Mouse (Mus musculus) heart, postnatal 10 days (tissue): Measurements from ENCODE around the gene Pgp. TPM values are rescaled to one million over a fixed set of nuclear protein-coding genes. Genes with fewer than 3 reads are reported as not detected.
A peak's percentile ranks its signal among the peaks of the same experiment; 100 is the strongest.
"Not testable (repeated sequence)": the region's sequence is repeated elsewhere in the genome, so short reads cannot be mapped to it uniquely, and the experiment has no call there.

Experiments
- DNase-seq, 2 experiments: peaks; one replicate each; pipeline ENCODE4 v3.0.0; 2021
- intact Hi-C: fragments of 180-260 bp; cut with DNase I; formaldehyde crosslinking; loops from one replicate; pipeline ENCODE4 v1.15.1; 2025
- total RNA-seq, 2 experiments: library from RNA; stranded (reverse); gene quantifications; 2 replicates each; pipeline ENCODE4 v1.2.3; 2021

Pgp gene
- total RNA-seq: 10 to 100 TPM; 38.5 to 39.9 TPM

GRCm38 (mm10) chr17:24469910-24470602 is at the start of gene Pgp, which contains the start of gene E4f1:
TSS of gene Pgp (plus strand) at chr17:24470392.
TSS of gene E4f1 (minus strand) at chr17:24470313.
- intact Hi-C loops: no loop called here
- peak; percentile 99 for DNase-seq

GRCm38 (mm10) chr17:24423114-24423513 is 47.1 kb upstream of the Pgp start:
- intact Hi-C loops: no loop called here
- DNase-seq: no peak

- DNase-seq: no peak
- intact Hi-C loops: no loop called here
These were observed 45.7 kb upstream of the Pgp start for GRCm38 (mm10) chr17:24424489-24424888.

- intact Hi-C loops: not testable (repeated sequence)
These were observed 44.9 kb upstream of the Pgp start for GRCm38 (mm10) chr17:24425326-24425725.

GRCm38 (mm10) chr17:24425905-24426304 is 44.3 kb upstream of the Pgp start:
- no peak for DNase-seq
- intact Hi-C loops: no loop called here

More at GRCm38 (mm10) chr17:24425326-24425725, 44.9 kb upstream of the Pgp start:
- DNase-seq: not testable (repeated sequence)

- intact Hi-C loops: no loop called here
- DNase-seq: peak; percentile 96 to 97
These were observed 43.6 kb upstream of the Pgp start, which contains the start of gene Eci1 for GRCm38 (mm10) chr17:24426471-24427169. TSS of gene Eci1 (plus strand) at chr17:24426641.

GRCm38 (mm10) chr17:24427170-24427557 is 43.0 kb upstream of the Pgp start:
- DNase-seq: peak; percentile 39 to 48
- intact Hi-C loops: no loop called here

- peak; percentile 75 to 81 for DNase-seq
- intact Hi-C loops: no loop called here
These were observed 40.8 kb upstream of the Pgp start for GRCm38 (mm10) chr17:24429201-24429983.

- DNase-seq: peak; percentile 49 to 69
These were observed 33.2 kb upstream of the Pgp start for GRCm38 (mm10) chr17:24437016-24437415.

GRCm38 (mm10) chr17:24440377-24440776 is 29.8 kb upstream of the Pgp start:
- DNase-seq: no peak
- intact Hi-C loops: no loop called here

More at GRCm38 (mm10) chr17:24437016-24437415, 33.2 kb upstream of the Pgp start:
- intact Hi-C loops: no loop called here

- intact Hi-C loops: no loop called here
- no peak for DNase-seq
These were observed 29.0 kb upstream of the Pgp start for GRCm38 (mm10) chr17:24441148-24441547.

- intact Hi-C loops: no loop called here
- DNase-seq: no peak
These were observed 28.1 kb upstream of the Pgp start for GRCm38 (mm10) chr17:24442107-24442506.

- intact Hi-C loops: no loop called here
- DNase-seq: no peak
These were observed 27.5 kb upstream of the Pgp start, which contains the start of gene Dnase1l2 for GRCm38 (mm10) chr17:24442632-24443155. TSS of gene Dnase1l2 (minus strand) at chr17:24443105.

GRCm38 (mm10) chr17:24443409-24443808 is 26.8 kb upstream of the Pgp start:
- DNase-seq: no peak
- intact Hi-C loops: no loop called here

GRCm38 (mm10) chr17:24446590-24446989 is 23.6 kb upstream of the Pgp start:
- intact Hi-C loops: no loop called here
- no peak for DNase-seq

- intact Hi-C loops: no loop called here
- no peak for DNase-seq
These were observed 20.7 kb upstream of the Pgp start for GRCm38 (mm10) chr17:24449507-24449906.

- no peak for DNase-seq
- intact Hi-C loops: no loop called here
These were observed 19.0 kb upstream of the Pgp start for GRCm38 (mm10) chr17:24451220-24451619.

- no peak for DNase-seq
- intact Hi-C loops: loop anchor here (2.0 kb wide), 1 partner anchor 37 kb away; no protein-coding TSS in a partner anchor
These were observed 16.8 kb upstream of the Pgp start for GRCm38 (mm10) chr17:24453372-24453771.

GRCm38 (mm10) chr17:24454218-24454755 is 15.9 kb upstream of the Pgp start:
- DNase-seq: no peak
- intact Hi-C loops: no loop called here

GRCm38 (mm10) chr17:24454756-24455522 is 15.3 kb upstream of the Pgp start:
- intact Hi-C loops: no loop called here
- peak; percentile 100 for DNase-seq
